Mouse (Mus musculus): ENCODE results near the gene Sema4b. TPM values are rescaled to one million over a fixed set of nuclear protein-coding genes. Genes with fewer than 3 reads are reported as not detected.

Sema4b gene
- total RNA-seq, 2 experiments from 2014 or later, result 47.3 to 57.2 TPM

- peak in 1 of 2 experiments; percentile 72 for DNase-seq
Measured at GRCm38 (mm10) chr7:80216566-80216965, 29.9 kb downstream of the Sema4b start.

- DNase-seq, result peak; percentile 64 to 66
Measured at GRCm38 (mm10) chr7:80218666-80219065, 32.0 kb downstream of the Sema4b start.

- peak in 1 of 2 experiments; percentile 56 for DNase-seq
Measured at GRCm38 (mm10) chr7:80220237-80220797, 33.7 kb downstream of the Sema4b start.

- no peak for DNase-seq
Measured at GRCm38 (mm10) chr7:80221179-80221750, 34.6 kb downstream of the Sema4b start.

- no peak for DNase-seq
Measured at GRCm38 (mm10) chr7:80227065-80227464, 40.4 kb downstream of the Sema4b start.

- DNase-seq, result no peak
Measured at GRCm38 (mm10) chr7:80230196-80230595, 43.6 kb downstream of the Sema4b start.

GRCm38 (mm10) chr7:80231971-80232488 is 45.4 kb downstream of the Sema4b start:
- no peak for DNase-seq

GRCm38 (mm10) chr7:80232489-80233029 is 45.9 kb downstream of the Sema4b start, which contains the start of the genes Cib1 and Gdpgp1:
Gene Cib1, minus strand, starts transcription at chr7:80232813.
Gene Gdpgp1, plus strand, starts transcription at chr7:80232865.
- peak; percentile 99 for DNase-seq

- DNase-seq, result no peak
Measured at GRCm38 (mm10) chr7:80233799-80234198, 47.2 kb downstream of the Sema4b start.

- no peak for DNase-seq
Measured at GRCm38 (mm10) chr7:80238542-80238941, 51.9 kb downstream of the Sema4b start.

- DNase-seq, result no peak
Measured at GRCm38 (mm10) chr7:80241661-80242060, 55.0 kb downstream of the Sema4b start.

- DNase-seq, result no peak
Measured at GRCm38 (mm10) chr7:80244851-80245250, 58.2 kb downstream of the Sema4b start.

- DNase-seq, result peak; percentile 98
Measured at GRCm38 (mm10) chr7:80246148-80246721, 59.6 kb downstream of the Sema4b start, which contains the start of gene Ttll13. Gene Ttll13, plus strand, starts transcription at chr7:80246376.

GRCm38 (mm10) chr7:80246859-80247258 is 60.2 kb downstream of the Sema4b start:
- DNase-seq, result no peak

GRCm38 (mm10) chr7:80252437-80252836 is 65.8 kb downstream of the Sema4b start:
- no peak for DNase-seq

GRCm38 (mm10) chr7:80252886-80253285 is 66.2 kb downstream of the Sema4b start:
- no peak for DNase-seq

- DNase-seq, result no peak
Measured at GRCm38 (mm10) chr7:80255981-80256380, 69.3 kb downstream of the Sema4b start.

- DNase-seq, result no peak
Measured at GRCm38 (mm10) chr7:80257706-80258105, 71.1 kb downstream of the Sema4b start.

GRCm38 (mm10) chr7:80260625-80261371 is 74.2 kb downstream of the Sema4b start, which contains the start of gene Ngrn:
Gene Ngrn, plus strand, starts transcription at chr7:80261215.
- DNase-seq, result peak; percentile 89 to 93

GRCm38 (mm10) chr7:80261372-80261990 is 74.8 kb downstream of the Sema4b start:
- DNase-seq, result no peak

- DNase-seq, result peak; percentile 55 to 67
Measured at GRCm38 (mm10) chr7:80264606-80265005, 78.0 kb downstream of the Sema4b start.

- no peak for DNase-seq
Measured at GRCm38 (mm10) chr7:80267764-80268163, 81.1 kb downstream of the Sema4b start.
